Mouse (Mus musculus) midbrain, embryonic 16.5 days (tissue): ENCODE results near the gene AB124611. TPM values are rescaled to one million over a fixed set of nuclear protein-coding genes. Genes with fewer than 3 reads are reported as not detected.

Source experiments
- microRNA-seq: library from miRNA; unstranded; fragments of <30 nt; microRNA quantifications from one replicate; pipeline ENCODE4, GENCODE M21; 2017
- polyA plus RNA-seq: library from polyadenylated mRNA; unstranded; fragments of >200 nt; fragmentation: Nextera tagmentation; extraction: Ambion mirVana; gene quantifications from 2 replicates; pipeline ENCODE4 v1.2.1, GENCODE M21; 2015

The AB124611 gene
- polyA plus RNA-seq, 1 experiment from 2014 or later, result 1.8 TPM

Small RNAs within 50 kb of the gene (microRNA-seq; reads per million reads assigned to microRNA genes)
- not detected for gene Mir199a-1

Other genes starting within 250 kb of the AB124611 start
- gene Kri1, start 238.2 kb upstream of the AB124611 start, polyA plus RNA-seq, result 17.0 and 18.3 TPM in 2 replicates
- gene Cdkn2d, start 234.8 kb upstream of the AB124611 start, polyA plus RNA-seq, result 98.9 and 117 TPM in 2 replicates
- gene Ap1m2, start 213.8 kb upstream of the AB124611 start, polyA plus RNA-seq, result 1.6 and 2.1 TPM in 2 replicates
- 65.5 and 69.1 TPM in 2 replicates for gene Slc44a2, start 205.5 kb upstream of the AB124611 start, polyA plus RNA-seq
- gene Ilf3, start 158.3 kb upstream of the AB124611 start, polyA plus RNA-seq, result 228 and 245 TPM in 2 replicates
- gene Qtrt1, start 114.3 kb upstream of the AB124611 start, polyA plus RNA-seq, result 51.9 and 54.0 TPM in 2 replicates
- 63.2 and 64.5 TPM in 2 replicates for gene Dnm2, start 101.3 kb upstream of the AB124611 start, polyA plus RNA-seq
- gene Tmed1, start 15.9 kb upstream of the AB124611 start, polyA plus RNA-seq, result 54.5 and 55.2 TPM in 2 replicates
- gene Carm1, start 20.7 kb downstream of the AB124611 start, polyA plus RNA-seq, result 22.5 and 27.4 TPM in 2 replicates
- gene Timm29, start 66.5 kb downstream of the AB124611 start, polyA plus RNA-seq, result 58.6 and 59.0 TPM in 2 replicates
- 24.9 and 26.9 TPM in 2 replicates for gene Yipf2, start 66.7 kb downstream of the AB124611 start, polyA plus RNA-seq
- gene Smarca4, start 90.0 kb downstream of the AB124611 start, polyA plus RNA-seq, result 129 and 137 TPM in 2 replicates
- gene Ldlr, start 197.3 kb downstream of the AB124611 start, polyA plus RNA-seq, result 16.0 and 17.2 TPM in 2 replicates
- 10.4 and 11.8 TPM in 2 replicates for gene Spc24, start 234.1 kb downstream of the AB124611 start, polyA plus RNA-seq